Mouse (Mus musculus) cerebellum, adult 2 months (tissue): ENCODE data around the gene C130050O18Rik. TPM values are rescaled to one million over a fixed set of nuclear protein-coding genes. Genes with fewer than 3 reads are reported as not detected.

ENCODE experiments used
- DNase-seq, 2 experiments: peaks; one replicate each; pipeline ENCODE4 v3.0.0; 2021
- H3K27ac ChIP-seq: fragments of 200-500 bp; 2 replicates; pipeline ENCODE4 v1.5.1; 2012; ENCODE audit warnings: low read length, control low read depth, inconsistent platforms; ENCODE audit not compliant: insufficient read depth
- H3K27me3 ChIP-seq: fragments of 200-500 bp; 2 replicates; pipeline ENCODE4 v1.6.1; 2012; ENCODE audit warnings: inconsistent platforms, mild to moderate bottlenecking, low read length, moderate library complexity; ENCODE audit not compliant: control insufficient read depth, insufficient read depth
- H3K4me1 ChIP-seq: fragments of 200-500 bp; 2 replicates; pipeline ENCODE4 v1.6.1; 2011; ENCODE audit warnings: low read length; ENCODE audit not compliant: control insufficient read depth, insufficient read depth
- H3K4me3 ChIP-seq: fragments of 200-500 bp; replicated peaks from 2 replicates; pipeline ENCODE3; 2011; ENCODE audit warnings: mild to moderate bottlenecking, low read depth, low read length, control low read depth; ENCODE audit not compliant: insufficient read depth
- CTCF ChIP-seq: fragments of 200-500 bp; IDR thresholded peaks from 2 replicates; pipeline ENCODE4 v1.5.1; 2011; ENCODE audit warnings: low read depth, mild to moderate bottlenecking, control low read depth, low read length, moderate library complexity, borderline replicate concordance; ENCODE audit not compliant: insufficient read depth
- POLR2A ChIP-seq: fragments of 200-500 bp; IDR thresholded peaks from 2 replicates; pipeline ENCODE4 v1.6.1; 2011; ENCODE audit warnings: low read length, control low read depth, borderline replicate concordance; ENCODE audit not compliant: insufficient read depth
- WGBS: fragments of 180-500 bp; shearing (Covaris S2); methylation state at CpG from one replicate; pipeline ENCODE4 v1.1.7; 2018; 5-methylcytosine and 5-hydroxymethylcytosine counted together
- polyA plus RNA-seq: library from polyadenylated mRNA; depleted of rRNA; stranded (reverse); fragments of >200 nt; gene quantifications from 2 replicates; pipeline ENCODE4 v1.2.3, GENCODE M21; 2012

The C130050O18Rik gene
- polyA plus RNA-seq, 1 experiment, result 0.21 TPM

GRCm38 (mm10) chr5:139413545-139413944 is 8.5 kb downstream of the C130050O18Rik start:
- H3K4me3 ChIP-seq, result no peak overlapping the region
- no peaks in the 10 kb centered on the region for H3K27me3 ChIP-seq
- no peak for DNase-seq
- H3K4me1 ChIP-seq, result peaks cover 38% of the 10 kb centered on the region
- TF ChIP-seq CTCF, result no peak
- no peak for TF ChIP-seq POLR2A
- H3K27ac ChIP-seq, result no peak overlapping the region
- WGBS, result 91% methylated on average over 4 of the region's 4 CpGs

DNA sequence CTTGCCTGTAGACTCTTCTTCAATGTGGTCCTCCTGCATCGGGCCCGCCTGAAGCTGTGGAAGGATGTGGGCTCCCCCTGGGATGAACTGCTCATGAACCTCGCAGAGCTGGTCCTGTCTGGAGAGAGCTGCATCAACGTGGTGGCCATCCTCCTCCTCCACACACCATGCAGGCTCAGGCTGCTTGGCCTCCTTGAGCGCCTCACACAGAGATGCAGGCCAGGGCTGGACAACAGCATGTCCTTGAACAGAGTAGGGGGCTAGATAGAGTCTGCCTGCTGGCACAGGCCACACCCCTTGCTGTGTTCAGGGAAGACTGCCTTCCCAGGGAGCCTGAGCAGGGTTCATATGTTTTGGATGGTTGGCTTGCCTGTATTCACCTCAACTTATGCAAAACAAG is 9.9 kb downstream of the C130050O18Rik start:
- DNase-seq, result no peak
- no peaks in the 10 kb centered on the region for H3K27me3 ChIP-seq
- no peak for TF ChIP-seq CTCF
- H3K27ac ChIP-seq, result no peak overlapping the region
- H3K4me1 ChIP-seq, result peaks cover 33% of the 10 kb centered on the region
- 83% methylated on average over 5 of the region's 5 CpGs for WGBS
- H3K4me3 ChIP-seq, result no peak overlapping the region

- 95% methylated on average over 4 of the region's 4 CpGs for WGBS
- H3K4me1 ChIP-seq, result peaks cover 17% of the 10 kb centered on the region
- TF ChIP-seq POLR2A, result no peak
- no peak for TF ChIP-seq CTCF
- DNase-seq, result no peak
- no peak overlapping the region for H3K4me3 ChIP-seq
- no peaks in the 10 kb centered on the region for H3K27me3 ChIP-seq
- no peak overlapping the region for H3K27ac ChIP-seq
Measured at GRCm38 (mm10) chr5:139416942-139417341, 11.9 kb downstream of the C130050O18Rik start.

- Histone ChIP-seq H3K4me3 (no peak overlapping the region), H3K27ac (no peak overlapping the region), H3K4me1 (peaks cover 14% of the 10 kb centered on the region), H3K27me3 (no peaks in the 10 kb centered on the region)
- TF ChIP-seq POLR2A (no peak), CTCF (0 out of 2 replicates have a peak, but pooled peaks have one; percentile 16)
- 93% methylated on average over 3 of the region's 3 CpGs for WGBS
- DNase-seq, result no peak
Measured at GRCm38 (mm10) chr5:139417480-139417879, 12.4 kb downstream of the C130050O18Rik start.

- H3K4me1 ChIP-seq, result peaks cover 18% of the 10 kb centered on the region
- no peak overlapping the region for H3K27ac ChIP-seq
- no peak overlapping the region for H3K4me3 ChIP-seq
- WGBS, result 74% methylated on average over 2 of the region's 2 CpGs
- no peaks in the 10 kb centered on the region for H3K27me3 ChIP-seq
- no peak for DNase-seq
- TF ChIP-seq POLR2A (no peak), CTCF (no peak)
Measured at GRCm38 (mm10) chr5:139418110-139418509, 13.0 kb downstream of the C130050O18Rik start.

GRCm38 (mm10) chr5:139418633-139419032 is 13.6 kb downstream of the C130050O18Rik start:
- DNase-seq, result no peak
- no peak overlapping the region for H3K27ac ChIP-seq

DNA sequence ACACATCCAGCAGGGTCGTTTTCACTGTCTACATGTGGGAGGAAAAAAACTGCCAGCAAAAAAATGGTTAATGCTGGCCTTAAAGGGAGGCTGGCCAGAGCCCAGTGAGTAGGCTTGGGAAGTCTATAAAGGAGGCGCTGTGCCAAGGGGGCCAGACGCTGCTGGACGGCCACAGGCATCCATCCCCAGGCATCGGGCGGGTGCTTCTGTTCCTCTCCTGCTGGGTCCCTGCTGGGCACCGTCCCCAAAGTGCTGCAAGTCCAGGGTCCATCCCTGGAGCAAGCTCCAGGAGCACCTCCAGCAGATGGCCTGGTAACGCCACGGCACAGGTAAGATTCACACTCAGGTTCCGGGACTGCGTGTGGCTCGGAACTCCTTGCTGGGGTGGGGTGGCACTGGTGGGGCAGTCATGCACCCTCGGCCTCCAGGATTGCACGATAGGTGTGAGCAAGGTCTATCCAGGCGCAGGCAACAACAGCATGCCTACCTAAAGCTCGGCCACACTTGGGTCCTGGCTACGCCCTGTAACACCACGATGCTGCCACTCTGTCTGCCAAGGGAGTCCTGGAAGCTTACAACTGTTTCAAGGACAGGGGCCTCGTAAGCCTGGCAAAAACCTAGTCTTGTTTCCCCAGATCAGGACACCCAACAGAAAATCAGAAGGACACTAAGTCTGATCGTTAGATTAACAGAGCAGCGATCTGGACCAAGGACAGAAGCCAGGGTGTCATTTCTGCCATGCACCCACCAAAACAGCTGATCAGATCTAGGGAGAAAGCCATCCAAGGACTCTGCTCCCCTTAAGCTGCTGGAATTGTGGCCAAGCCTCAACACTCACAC is 18.2 kb downstream of the C130050O18Rik start, which contains the start of gene Gper1:
TSS of gene Gper1 (plus strand) at position 126 of the 840 bp plus-strand sequence.
- H3K27ac ChIP-seq, result no peak within 1 kb of the TSS
- 15% methylated on average over 21 of the region's 21 CpGs for WGBS

More at GRCm38 (mm10) chr5:139418633-139419032, 13.6 kb downstream of the C130050O18Rik start:
- TF ChIP-seq POLR2A (no peak), CTCF (no peak)
- peaks cover 21% of the 10 kb centered on the region for H3K4me1 ChIP-seq
- 13% methylated on average over 3 of the region's 3 CpGs for WGBS
- H3K27me3 ChIP-seq, result no peaks in the 10 kb centered on the region
- no peak overlapping the region for H3K4me3 ChIP-seq

DNA sequence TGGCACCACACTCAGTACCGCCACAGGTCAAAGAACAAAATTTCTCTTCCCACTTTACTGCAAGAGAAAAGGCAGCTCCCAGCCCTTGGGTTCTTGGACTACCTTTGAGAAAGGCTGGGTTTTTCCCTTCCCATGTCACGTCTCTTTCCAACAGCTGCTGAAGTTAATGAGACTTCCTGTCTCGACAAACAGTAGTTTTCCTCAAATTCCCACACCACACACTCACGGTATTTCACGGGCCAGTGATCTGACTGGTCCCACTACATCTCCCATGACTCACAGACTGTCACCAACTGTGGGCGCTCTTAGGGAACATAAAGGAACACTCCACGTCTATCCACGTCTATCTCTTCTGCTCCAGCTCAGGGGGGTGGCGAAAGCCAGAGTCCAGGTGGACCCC is 20.1 kb downstream of the C130050O18Rik start:
- no peak overlapping the region for H3K4me3 ChIP-seq
- TF ChIP-seq CTCF (no peak), POLR2A (no peak)
- DNase-seq, result no peak
- H3K27me3 ChIP-seq, result no peaks in the 10 kb centered on the region
- peaks cover 30% of the 10 kb centered on the region for H3K4me1 ChIP-seq
- no peak overlapping the region for H3K27ac ChIP-seq
- WGBS, result 76% methylated on average over 9 of the region's 9 CpGs

More for the DNA sequence above, 18.2 kb downstream of the C130050O18Rik start, which contains the start of gene Gper1:
- Histone ChIP-seq H3K27me3 (no peaks in the 10 kb centered on the region), H3K4me3 (no peak within 1 kb of the TSS), H3K4me1 (peaks cover 18% of the 10 kb centered on the region)
- DNase-seq, result peak; percentile 53 to 59
- no peak for TF ChIP-seq POLR2A
- TF ChIP-seq CTCF, result no peak
